Mouse (Mus musculus): ENCODE data around the gene Fkbp7.
A peak's percentile ranks its signal among the peaks of the same experiment; 100 is the strongest.

The Fkbp7 gene

DNA sequence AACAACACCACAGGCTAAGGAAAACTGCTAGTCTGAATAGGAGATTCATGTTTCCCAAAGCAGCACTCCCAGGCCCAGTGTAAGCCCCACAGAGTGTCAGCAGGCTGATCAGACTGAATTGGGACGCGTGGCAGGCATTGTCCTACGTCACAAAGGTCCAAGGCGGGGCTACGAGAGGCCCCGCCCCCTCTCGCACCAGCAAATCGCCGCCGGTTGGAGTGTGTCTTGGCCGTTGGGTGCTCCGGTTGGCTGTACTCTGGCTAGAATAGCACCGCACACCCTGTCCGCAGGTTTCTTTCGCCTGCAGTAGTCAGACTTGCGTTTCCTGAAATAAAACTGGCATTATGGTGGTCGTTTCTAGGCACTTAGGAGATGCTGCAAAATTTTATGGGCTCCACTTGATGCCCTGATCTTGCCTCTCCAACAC lies at the start of gene Fkbp7:
Gene Fkbp7 (minus strand): TSS at position 151 of the 427 bp plus-strand sequence.
- peak; percentile 83 for DNase-seq (ENCODE audit: low spot score)

DNA sequence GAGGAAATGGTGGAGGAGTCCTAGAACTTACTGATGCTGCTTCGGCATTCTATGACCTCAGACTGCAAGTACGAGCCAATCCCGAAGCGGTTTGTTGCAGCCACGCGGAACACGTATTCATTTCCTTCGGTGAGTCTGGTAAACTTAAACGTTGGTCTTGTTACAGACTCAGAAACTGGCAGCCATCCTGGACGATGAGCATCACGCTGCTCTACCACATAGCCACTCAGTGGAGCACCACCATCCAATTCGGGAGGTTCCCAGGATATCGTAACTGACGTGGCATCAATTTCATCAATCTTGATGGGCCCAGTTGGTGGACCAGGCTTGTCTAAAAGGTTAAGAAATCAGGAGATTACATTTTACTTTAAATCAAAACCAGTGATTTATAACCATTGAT lies 46.7 kb upstream of the Fkbp7 start:
- DNase-seq (ENCODE audit: low spot score), result no peak

- no peak for DNase-seq (ENCODE audit: low spot score)
Observed at GRCm38 (mm10) chr2:76714984-76715383, 42.1 kb upstream of the Fkbp7 start.

DNA sequence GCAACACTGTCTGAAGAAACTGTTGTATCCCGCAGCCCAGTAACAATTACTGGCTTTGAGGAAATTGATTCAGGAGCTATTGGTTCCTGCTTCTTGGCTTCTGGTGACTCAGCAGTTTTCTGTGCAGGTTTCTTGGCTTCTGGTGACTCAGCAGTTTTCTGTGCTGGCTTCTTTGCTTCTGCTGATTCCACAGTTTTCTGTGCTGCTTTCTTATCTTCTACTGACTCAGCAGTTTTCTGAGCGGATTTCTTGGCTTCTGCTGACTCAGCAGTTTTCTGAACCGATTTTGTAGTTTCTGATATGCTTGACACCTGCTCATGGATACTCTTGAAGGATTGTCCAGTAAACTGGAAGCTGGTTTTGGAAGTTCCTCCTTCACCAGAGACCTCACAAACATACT lies 35.6 kb upstream of the Fkbp7 start:
- DNase-seq (ENCODE audit: low spot score), result no peak

DNA sequence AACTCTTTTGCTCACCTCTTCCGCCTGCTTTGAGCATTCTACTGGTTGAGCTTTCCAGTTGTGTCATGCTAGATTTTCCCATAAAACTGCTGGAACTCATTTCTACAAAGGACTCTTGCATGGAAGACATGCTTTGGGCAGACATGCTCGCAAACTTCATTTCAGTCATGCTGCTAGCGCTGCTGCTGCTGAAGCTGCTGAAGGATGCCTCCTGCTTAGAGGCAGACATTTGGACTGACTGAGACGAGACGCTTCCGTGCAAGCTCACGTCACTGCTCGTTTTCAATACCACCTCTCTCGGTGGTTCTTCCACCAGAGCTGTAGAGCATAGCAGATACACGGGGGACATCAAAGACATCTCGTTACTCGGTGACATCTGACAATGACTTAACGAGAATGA lies 32.7 kb upstream of the Fkbp7 start:
- DNase-seq (ENCODE audit: low spot score), result no peak

- DNase-seq (ENCODE audit: low spot score), result no peak
Observed at GRCm38 (mm10) chr2:76702751-76703150, 29.8 kb upstream of the Fkbp7 start.

- DNase-seq (ENCODE audit: low spot score), result no peak
Observed at GRCm38 (mm10) chr2:76702188-76702587, 29.3 kb upstream of the Fkbp7 start.

- DNase-seq (ENCODE audit: low spot score), result no peak
Observed at GRCm38 (mm10) chr2:76695290-76695689, 22.4 kb upstream of the Fkbp7 start.

DNA sequence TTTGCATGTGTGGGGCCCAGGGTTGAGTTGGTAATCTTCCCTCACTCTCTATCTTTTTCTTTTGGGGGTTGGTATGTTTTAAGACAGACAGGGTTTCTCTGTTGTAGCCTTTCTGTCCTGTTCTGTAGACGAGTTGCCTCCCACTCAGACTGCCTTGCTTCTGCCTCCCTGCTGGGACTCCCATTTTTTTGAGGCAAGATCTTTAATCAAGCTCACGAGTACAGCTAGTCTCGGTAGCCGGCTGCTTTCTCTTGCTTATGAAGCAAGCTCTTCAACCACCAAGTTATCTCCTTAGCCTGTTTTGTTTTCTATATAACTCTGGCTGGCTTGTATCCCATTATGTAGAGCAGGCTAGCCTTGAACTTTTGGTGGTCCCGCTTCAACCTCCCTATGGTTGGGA lies 20.8 kb upstream of the Fkbp7 start:
- no peak for DNase-seq (ENCODE audit: low spot score)

DNA sequence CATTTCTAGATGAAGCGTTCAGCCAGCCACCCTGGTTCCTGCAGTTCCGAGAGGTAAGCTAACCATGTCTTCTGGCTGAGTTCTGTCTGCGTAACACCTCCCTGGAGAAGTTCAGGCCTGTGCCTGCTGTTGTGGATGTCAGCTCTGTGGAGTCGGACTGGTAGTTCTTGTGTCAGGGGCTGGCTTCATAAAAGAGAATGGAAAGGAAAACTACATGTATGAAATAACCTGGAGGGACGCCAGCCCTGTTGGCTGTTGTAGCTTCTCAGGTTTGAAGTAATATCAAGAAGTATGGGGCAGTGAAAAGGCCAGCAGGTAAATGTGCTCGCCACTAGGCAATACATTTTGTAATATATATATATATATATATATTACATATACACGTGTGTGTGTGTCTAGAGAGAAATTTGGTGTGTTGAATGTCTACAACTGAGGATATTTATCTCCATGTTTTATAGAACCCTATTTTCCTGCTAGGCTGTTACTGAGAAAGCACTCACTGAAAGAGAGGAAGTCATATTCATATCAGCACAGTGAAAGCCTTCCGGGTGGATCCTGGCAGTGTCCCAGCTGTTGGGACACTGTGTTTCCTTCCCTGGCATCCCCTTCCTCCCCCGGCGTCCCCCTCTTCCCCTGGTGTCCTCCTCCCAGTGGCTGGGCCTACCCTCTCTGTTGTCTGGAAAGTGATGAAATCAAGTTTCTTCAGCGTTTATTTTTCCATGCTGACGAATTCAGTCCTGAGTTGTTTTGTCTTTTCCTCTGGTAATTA lies 17.7 kb upstream of the Fkbp7 start:
- DNase-seq (ENCODE audit: low spot score), result no peak

- no peak for DNase-seq (ENCODE audit: low spot score)
Observed at GRCm38 (mm10) chr2:76688162-76688561, 15.2 kb upstream of the Fkbp7 start.

GRCm38 (mm10) chr2:76687608-76688007 lies 14.7 kb upstream of the Fkbp7 start:
- no peak for DNase-seq (ENCODE audit: low spot score)

GRCm38 (mm10) chr2:76686986-76687385 lies 14.1 kb upstream of the Fkbp7 start:
- no peak for DNase-seq (ENCODE audit: low spot score)

GRCm38 (mm10) chr2:76682301-76682700 lies 9.4 kb upstream of the Fkbp7 start:
- no peak for DNase-seq (ENCODE audit: low spot score)

- DNase-seq (ENCODE audit: low spot score), result no peak
Observed at GRCm38 (mm10) chr2:76676401-76677226, 3.7 kb upstream of the Fkbp7 start.

DNA sequence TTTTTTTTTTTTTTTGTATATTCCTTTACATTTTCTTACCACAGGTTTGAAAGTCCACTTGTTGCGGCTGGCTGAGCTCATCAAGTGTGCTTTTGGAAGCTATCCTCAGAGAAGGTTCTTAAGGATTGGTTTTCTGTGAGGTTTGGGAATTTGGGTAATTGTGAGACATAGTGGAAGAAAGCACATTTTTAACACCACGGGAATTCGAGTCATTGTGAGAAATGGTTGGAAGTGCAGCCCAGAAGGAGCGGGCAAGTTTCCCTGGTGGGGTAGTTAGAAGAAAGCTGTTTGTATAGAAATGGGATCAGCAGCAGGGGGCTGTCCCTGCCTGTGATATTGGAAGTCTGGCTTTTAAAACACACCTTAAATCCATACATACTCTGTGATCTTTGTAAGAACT lies 3.0 kb upstream of the Fkbp7 start:
- DNase-seq (ENCODE audit: low spot score), result no peak

- no peak for DNase-seq (ENCODE audit: low spot score)
Observed at GRCm38 (mm10) chr2:76675451-76675850, 2.5 kb upstream of the Fkbp7 start.

DNA sequence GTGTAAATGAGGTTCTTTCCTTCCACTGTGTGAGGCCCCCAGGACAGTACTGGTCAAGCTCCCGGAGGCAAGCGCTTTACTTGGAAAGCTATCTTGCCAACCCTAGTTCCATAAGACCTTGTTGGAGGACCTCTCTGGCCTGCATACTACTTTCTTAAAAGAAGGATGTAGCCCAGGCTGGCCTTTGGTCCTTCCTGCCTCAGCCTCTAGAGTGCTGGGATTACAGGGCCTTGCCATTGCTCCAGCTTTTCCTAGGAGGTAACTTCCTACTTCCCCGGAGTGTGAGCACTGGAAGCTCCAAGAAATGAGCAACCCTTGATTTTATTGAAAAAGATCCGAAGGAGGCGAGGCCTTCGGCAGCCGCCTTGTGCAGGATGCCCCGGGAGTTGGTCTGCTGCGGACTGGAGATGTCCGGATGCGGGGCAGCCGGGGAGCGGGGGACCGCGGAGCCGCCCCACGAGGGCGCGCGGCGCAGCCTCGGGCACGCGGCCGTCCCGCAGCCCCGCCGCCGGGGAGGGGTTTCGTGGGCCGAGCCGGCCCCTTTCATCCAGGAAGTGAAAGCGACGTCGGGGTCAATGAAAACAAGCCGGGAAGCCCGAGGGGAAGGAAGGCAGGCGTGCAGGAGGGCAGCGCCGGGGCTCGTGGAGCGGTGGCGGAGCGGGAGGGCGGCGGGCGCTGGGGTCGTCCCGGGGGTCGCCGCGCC lies 2.0 kb upstream of the Fkbp7 start, which contains the start of gene Plekha3:
Gene Plekha3 (plus strand): TSS at position 557 of the 703 bp plus-strand sequence.
- DNase-seq (ENCODE audit: low spot score), result peak; percentile 79

GRCm38 (mm10) chr2:76673472-76674081 lies 661 bp upstream of the Fkbp7 start:
- DNase-seq (ENCODE audit: low spot score), result no peak

DNA sequence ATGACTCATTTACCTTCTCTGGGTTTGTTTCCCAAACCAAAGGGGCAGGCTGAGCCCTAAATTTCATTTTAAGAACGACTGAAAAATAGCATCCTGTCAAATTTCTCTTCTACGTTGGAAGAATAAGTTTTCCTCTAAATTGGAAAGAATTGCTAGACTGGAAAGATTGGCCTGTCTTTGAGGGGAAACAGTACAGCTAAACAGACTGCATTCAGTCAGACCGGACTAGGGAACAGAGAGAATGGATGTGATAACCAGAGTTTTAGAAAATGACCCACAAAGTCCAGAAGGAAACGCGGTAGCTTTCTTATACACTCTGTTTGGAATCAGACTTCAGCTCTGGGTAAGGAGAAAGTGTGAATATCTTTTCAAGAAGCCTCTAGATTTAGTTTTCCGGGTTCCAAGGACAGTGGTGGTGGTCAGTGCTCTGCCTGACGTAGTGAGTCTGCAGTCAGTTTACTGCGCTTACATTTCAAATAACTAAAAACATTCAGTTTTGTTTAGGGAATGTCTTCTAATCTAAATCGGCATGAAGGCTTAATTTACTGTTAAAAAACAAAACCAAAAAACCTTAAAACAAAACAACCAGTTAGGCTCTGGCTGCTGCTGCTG lies 676 bp downstream of the Fkbp7 start:
- no peak for DNase-seq (ENCODE audit: low spot score)

DNA sequence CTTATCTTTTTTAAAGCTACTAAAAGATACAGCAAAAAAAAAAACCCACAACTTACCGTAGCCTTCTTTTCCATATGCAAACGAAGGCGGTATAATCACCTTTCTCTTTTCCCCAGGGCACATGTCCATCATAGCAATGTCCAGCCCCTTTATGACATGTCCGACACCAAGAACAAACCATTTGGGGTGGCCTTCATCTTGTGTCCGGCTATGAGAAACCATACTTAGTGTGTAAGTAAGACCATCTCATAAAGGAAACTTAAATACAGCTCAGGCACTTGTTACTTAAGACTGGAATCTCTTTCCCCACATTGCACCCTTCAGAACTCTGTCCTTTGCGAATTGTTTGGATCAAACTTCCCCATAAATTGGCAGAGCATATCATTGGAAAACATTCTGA lies 1.3 kb downstream of the Fkbp7 start:
- no peak for DNase-seq (ENCODE audit: low spot score)

DNA sequence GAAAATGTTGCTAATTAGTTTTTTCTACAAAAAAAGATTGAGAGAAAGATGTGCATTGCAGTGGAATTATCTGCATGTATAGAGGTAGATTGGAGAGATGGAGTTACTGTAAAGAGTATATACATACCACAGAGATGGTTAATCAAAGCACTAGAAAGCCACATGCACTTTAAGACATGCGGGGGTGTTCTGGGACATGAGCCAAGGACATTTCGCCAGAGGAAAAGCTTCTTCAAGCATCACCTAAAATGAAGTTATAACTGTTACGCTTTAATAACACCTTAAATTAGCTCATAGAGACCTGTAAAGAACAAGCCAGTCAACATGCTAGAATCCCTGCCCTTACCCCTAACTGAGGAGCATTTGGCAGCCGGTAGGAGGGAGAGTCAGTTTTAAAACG lies 5.7 kb downstream of the Fkbp7 start:
- DNase-seq (ENCODE audit: low spot score), result no peak
